Mouse (Mus musculus) G1E-ER4 (cell line): ENCODE data around the gene Socs5. TPM values are rescaled to one million over a fixed set of nuclear protein-coding genes. Genes with fewer than 3 reads are reported as not detected.

ENCODE experiments used
- GATA1 ChIP-seq: IDR thresholded peaks from one replicate; pipeline ENCODE4 v1.8.0; 2012; ENCODE audit warnings: low read length, inconsistent platforms
- polyA plus RNA-seq: library from polyadenylated mRNA; stranded (reverse); fragments of >175 nt; gene quantifications from 2 replicates; pipeline ENCODE4 v1.2.3, GENCODE M21; 2012

The Socs5 gene
- polyA plus RNA-seq, 1 experiment, result 15.4 TPM

GRCm38 (mm10) chr17:87104276-87104675, 3.2 kb upstream of the Socs5 start:
- no peak for TF ChIP-seq GATA1

GRCm38 (mm10) chr17:87105941-87106340, 1.5 kb upstream of the Socs5 start:
- no peak for TF ChIP-seq GATA1

GRCm38 (mm10) chr17:87106691-87107523, 572 bp upstream of the Socs5 start:
- TF ChIP-seq GATA1, result no peak

- no peak for TF ChIP-seq GATA1
Measured at GRCm38 (mm10) chr17:87108507-87109292, 1.2 kb downstream of the Socs5 start.

GRCm38 (mm10) chr17:87109504-87109903, 2.0 kb downstream of the Socs5 start:
- TF ChIP-seq GATA1, result no peak

GRCm38 (mm10) chr17:87112852-87113592, 5.5 kb downstream of the Socs5 start:
- no peak for TF ChIP-seq GATA1

- no peak for TF ChIP-seq GATA1
Measured at GRCm38 (mm10) chr17:87115615-87116014, 8.1 kb downstream of the Socs5 start.

- TF ChIP-seq GATA1, result no peak
Measured at GRCm38 (mm10) chr17:87118966-87119526, 11.6 kb downstream of the Socs5 start.

GRCm38 (mm10) chr17:87125344-87125743, 17.9 kb downstream of the Socs5 start:
- no peak for TF ChIP-seq GATA1

GRCm38 (mm10) chr17:87132258-87132657, 24.8 kb downstream of the Socs5 start:
- no peak for TF ChIP-seq GATA1

- TF ChIP-seq GATA1, result no peak
Measured at GRCm38 (mm10) chr17:87133823-87134222, 26.3 kb downstream of the Socs5 start.

GRCm38 (mm10) chr17:87134631-87135030, 27.2 kb downstream of the Socs5 start:
- no peak for TF ChIP-seq GATA1

GRCm38 (mm10) chr17:87135741-87136140, 28.3 kb downstream of the Socs5 start:
- no peak for TF ChIP-seq GATA1

- TF ChIP-seq GATA1, result no peak
Measured at GRCm38 (mm10) chr17:87141188-87141935, 33.9 kb downstream of the Socs5 start.

- no peak for TF ChIP-seq GATA1
Measured at GRCm38 (mm10) chr17:87142271-87142670, 34.8 kb downstream of the Socs5 start.

GRCm38 (mm10) chr17:87143186-87143585, 35.7 kb downstream of the Socs5 start:
- TF ChIP-seq GATA1, result no peak
